Mouse (Mus musculus) hindbrain, postnatal 0 days (tissue): ENCODE measurements around the gene Mlh3. TPM values are rescaled to one million over a fixed set of nuclear protein-coding genes. Genes with fewer than 3 reads are reported as not detected.

ENCODE experiments used
- ATAC-seq: fragments of 200-750 bp; cut with Nextera tagmentation; 2 replicates; pipeline ENCODE4 v1.8.0; 2017; ENCODE audit warnings: mild to moderate bottlenecking, moderate TSS enrichment, moderate library complexity
- DNase-seq: peaks from one replicate; pipeline ENCODE4 v3.0.0-alpha.2; 2015; ENCODE audit warnings: low spot score
- H3K27ac ChIP-seq: fragments of 300-500 bp; sonication (generic); 2 replicates; pipeline ENCODE4 v1.5.1; 2014; ENCODE audit warnings: mild to moderate bottlenecking
- H3K27me3 ChIP-seq: fragments of 300-500 bp; sonication (generic); 2 replicates; pipeline ENCODE4 v1.6.1; 2014; ENCODE audit warnings: low read length, mixed read lengths; ENCODE audit not compliant: insufficient read depth
- H3K36me3 ChIP-seq: fragments of 300-500 bp; sonication (generic); 2 replicates; pipeline ENCODE4 v1.6.1; 2014; ENCODE audit warnings: low read length, mixed read lengths; ENCODE audit not compliant: insufficient read depth
- H3K4me1 ChIP-seq: fragments of 300-500 bp; sonication (generic); 2 replicates; pipeline ENCODE4 v1.6.1; 2014; ENCODE audit warnings: antibody characterized with exemption, low read length, mixed read lengths; ENCODE audit not compliant: insufficient read depth
- H3K4me2 ChIP-seq: fragments of 300-500 bp; sonication (generic); 2 replicates; pipeline ENCODE4 v1.6.1; 2014; ENCODE audit warnings: low read depth, mild to moderate bottlenecking, low read length, moderate library complexity, mixed read lengths
- H3K4me3 ChIP-seq: fragments of 300-500 bp; sonication (generic); 2 replicates; pipeline ENCODE4 v1.5.1; 2014; ENCODE audit warnings: low read length
- H3K9ac ChIP-seq: fragments of 300-500 bp; sonication (generic); replicated peaks from 2 replicates; pipeline ENCODE4 v1.6.1; 2014; ENCODE audit warnings: mild to moderate bottlenecking, low read length, moderate library complexity, mixed read lengths
- H3K9me3 ChIP-seq: fragments of 300-500 bp; sonication (generic); 2 replicates; pipeline ENCODE4 v1.6.1; 2016; ENCODE audit warnings: low read length, mixed read lengths
- CTCF ChIP-seq: IDR thresholded peaks from 2 replicates; pipeline ENCODE4 v1.5.1; 2016; ENCODE audit warnings: antibody characterized with exemption, control low read depth, low read depth
- WGBS: fragments of 180-500 bp; shearing (Covaris S2); extraction: QIAGEN DNeasy Blood & Tissue Kit; methylation state at CpG from one replicate; pipeline ENCODE4 v1.1.7; 2014; 5-methylcytosine and 5-hydroxymethylcytosine counted together
- polyA plus RNA-seq: library from polyadenylated mRNA; unstranded; fragments of >200 nt; fragmentation: Nextera tagmentation; extraction: Ambion mirVana; gene quantifications from 2 replicates; pipeline ENCODE4 v1.2.1, GENCODE M21; 2015
- total RNA-seq: library from RNA; depleted of rRNA; stranded (reverse); fragments of >200 nt; gene quantifications from 2 replicates; pipeline ENCODE4 v1.2.3, GENCODE M21; 2014

Gene Mlh3
- total and polyA plus RNA-seq, 2 experiments from 2014 or later, result 4.9 to 5.5 TPM

DNA sequence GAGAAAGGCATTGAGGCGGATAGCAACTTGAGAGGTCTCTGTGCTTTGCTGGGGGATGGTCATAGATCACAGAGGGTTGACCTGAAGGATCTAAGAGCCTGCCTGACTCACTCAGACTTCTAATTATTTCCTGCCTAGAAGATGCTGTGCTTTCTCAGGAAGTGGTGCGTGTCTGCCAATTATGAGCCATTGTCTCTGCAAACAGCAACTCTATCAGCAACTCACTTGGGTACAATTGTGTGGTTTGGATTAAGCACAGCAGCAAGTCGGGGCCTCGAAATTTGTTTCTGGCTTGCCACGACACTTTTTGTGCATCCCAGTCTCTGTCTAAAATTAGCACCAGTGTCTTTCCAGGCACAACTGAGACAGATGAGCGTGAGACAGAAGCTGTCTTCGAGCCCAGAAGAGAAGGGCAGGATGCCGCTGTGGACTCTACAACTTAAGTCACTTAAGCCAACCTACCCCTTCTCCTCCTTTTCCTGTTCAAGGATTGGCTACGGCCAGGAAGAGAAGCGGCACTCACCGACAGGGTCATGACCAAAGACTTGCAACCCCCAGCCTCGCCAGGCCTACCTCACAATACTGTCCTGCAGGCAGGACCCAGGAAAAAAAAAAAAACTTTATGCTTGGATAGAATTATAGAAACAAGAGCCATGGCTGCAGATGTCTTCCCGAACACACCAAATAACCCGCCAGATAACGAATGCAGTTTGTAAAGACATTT, 42.4 kb downstream of the Mlh3 start:
- peaks cover 38% of the 10 kb centered on the region for H3K36me3 ChIP-seq
- no peak for DNase-seq
- 60% methylated on average over 15 of the region's 15 CpGs for WGBS
- H3K27ac ChIP-seq, result no peak overlapping the region
- no peak for TF ChIP-seq CTCF
- H3K4me2 ChIP-seq, result no peak overlapping the region
- no peaks in the 10 kb centered on the region for H3K9me3 ChIP-seq
- H3K9ac ChIP-seq, result no peak overlapping the region
- no peak overlapping the region for H3K4me3 ChIP-seq
- no peaks in the 10 kb centered on the region for H3K27me3 ChIP-seq
- no peak for ATAC-seq
- H3K4me1 ChIP-seq, result no peaks in the 10 kb centered on the region

DNA sequence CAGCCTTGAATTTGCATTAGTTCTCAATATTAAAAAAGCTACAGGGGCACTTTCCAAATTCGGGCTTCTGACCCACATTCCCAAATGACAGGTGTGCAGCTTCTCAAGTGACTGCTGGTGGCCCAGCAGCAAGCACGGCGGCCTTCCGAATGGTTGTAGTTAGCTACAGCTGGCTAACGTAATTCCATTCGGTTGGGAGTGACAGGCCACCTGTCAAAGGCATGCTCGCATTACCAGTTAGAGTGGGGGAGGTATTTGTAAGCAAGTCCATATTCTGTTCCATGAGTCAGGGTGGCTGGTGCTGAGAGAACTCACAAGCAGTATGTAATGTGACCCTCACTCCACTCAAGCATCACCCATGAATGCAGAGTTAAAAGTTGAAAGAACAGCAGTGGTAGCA, 43.2 kb downstream of the Mlh3 start:
- Histone ChIP-seq H3K9ac (no peak overlapping the region), H3K27ac (no peak overlapping the region), H3K4me1 (no peaks in the 10 kb centered on the region), H3K27me3 (no peaks in the 10 kb centered on the region), H3K9me3 (no peaks in the 10 kb centered on the region), H3K4me3 (no peak overlapping the region), H3K36me3 (peaks cover 46% of the 10 kb centered on the region), H3K4me2 (no peak overlapping the region)
- WGBS, result 80% methylated on average over 7 of the region's 7 CpGs
- no peak for TF ChIP-seq CTCF
- no peak for DNase-seq
- ATAC-seq, result no peak

- Histone ChIP-seq H3K4me1 (peaks cover 8% of the 10 kb centered on the region), H3K27me3 (no peaks in the 10 kb centered on the region), H3K27ac (peak overlapping the region; percentile 76), H3K9me3 (no peaks in the 10 kb centered on the region), H3K36me3 (peaks cover 27% of the 10 kb centered on the region), H3K4me3 (peak overlapping the region; percentile 65), H3K4me2 (peak overlapping the region; percentile 61), H3K9ac (peak overlapping the region; percentile 59)
- WGBS, result 3% methylated on average over 12 of the region's 12 CpGs
- TF ChIP-seq CTCF, result 0 out of 2 replicates have a peak, but pooled peaks have one; percentile 3
- DNase-seq (peak; percentile 23), ATAC-seq (no peak)
Observed at GRCm38 (mm10) chr12:85219905-85220290, 50.5 kb downstream of the Mlh3 start.

DNA sequence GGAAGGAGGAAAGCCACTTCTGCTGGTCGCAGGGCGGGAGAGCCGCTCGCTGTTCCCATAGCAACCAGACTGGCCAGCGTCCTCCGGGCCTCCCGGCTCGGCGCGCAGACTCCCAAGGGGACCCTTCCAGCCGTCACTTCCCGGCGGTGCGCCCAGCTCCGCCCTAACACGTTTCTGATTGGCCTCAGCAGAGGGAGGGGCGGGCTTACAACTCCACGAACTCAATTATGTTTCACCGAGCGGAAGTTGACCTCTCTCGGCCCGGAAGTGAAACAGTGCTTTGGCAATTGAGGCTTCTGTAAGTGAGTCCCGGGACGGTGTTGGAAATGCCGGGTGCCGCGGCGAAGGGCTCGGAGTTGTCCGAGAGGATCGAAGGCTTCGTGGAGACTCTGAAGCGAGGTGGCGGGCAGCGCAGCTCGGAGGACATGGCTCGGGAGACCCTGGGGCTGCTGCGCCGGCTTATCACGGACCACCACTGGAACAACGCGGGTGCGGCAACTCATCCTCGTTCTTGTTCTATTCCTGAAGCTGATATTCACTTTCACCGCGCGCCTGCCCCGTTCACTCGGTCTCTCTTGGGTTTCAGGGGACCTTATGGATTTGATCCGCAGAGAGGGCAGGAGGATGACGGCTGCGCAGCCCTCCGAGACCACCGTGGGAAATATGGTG, 51.0 kb downstream of the Mlh3 start, which contains the start of gene Eif2b2:
TSS of gene Eif2b2 (plus strand) at position 246 of the 669 bp plus-strand sequence.
- no peak for TF ChIP-seq CTCF
- under 1% methylated on average over 54 of the region's 54 CpGs for WGBS
- H3K27me3 ChIP-seq, result no peaks in the 10 kb centered on the region

GRCm38 (mm10) chr12:85217733-85218310, 52.6 kb downstream of the Mlh3 start:
- TF ChIP-seq CTCF, result no peak
- H3K9ac ChIP-seq, result no peak overlapping the region
- ATAC-seq (no peak), DNase-seq (no peak)
- no peaks in the 10 kb centered on the region for H3K9me3 ChIP-seq
- H3K4me1 ChIP-seq, result peaks cover 8% of the 10 kb centered on the region
- H3K4me3 ChIP-seq, result no peak overlapping the region
- H3K27ac ChIP-seq, result no peak overlapping the region
- peaks cover 12% of the 10 kb centered on the region; the same call in 1 of the 2 replicates for H3K36me3 ChIP-seq
- H3K4me2 ChIP-seq, result no peak overlapping the region
- 77% methylated on average over 2 of the region's 2 CpGs for WGBS
- H3K27me3 ChIP-seq, result no peaks in the 10 kb centered on the region

More for the DNA sequence above, 51.0 kb downstream of the Mlh3 start, which contains the start of gene Eif2b2:
- Histone ChIP-seq H3K4me2 (peak within 1 kb of the TSS; percentile 61), H3K36me3 (peaks cover 23% of the 10 kb centered on the region; the same call in 1 of the 2 replicates), H3K9me3 (no peaks in the 10 kb centered on the region), H3K4me1 (peaks cover 8% of the 10 kb centered on the region), H3K4me3 (peak within 1 kb of the TSS; percentile 65), H3K9ac (peak within 1 kb of the TSS; percentile 59), H3K27ac (peak within 1 kb of the TSS; percentile 76)
- ATAC-seq, result peak; percentile 99
- peak; percentile 98 for DNase-seq

DNA sequence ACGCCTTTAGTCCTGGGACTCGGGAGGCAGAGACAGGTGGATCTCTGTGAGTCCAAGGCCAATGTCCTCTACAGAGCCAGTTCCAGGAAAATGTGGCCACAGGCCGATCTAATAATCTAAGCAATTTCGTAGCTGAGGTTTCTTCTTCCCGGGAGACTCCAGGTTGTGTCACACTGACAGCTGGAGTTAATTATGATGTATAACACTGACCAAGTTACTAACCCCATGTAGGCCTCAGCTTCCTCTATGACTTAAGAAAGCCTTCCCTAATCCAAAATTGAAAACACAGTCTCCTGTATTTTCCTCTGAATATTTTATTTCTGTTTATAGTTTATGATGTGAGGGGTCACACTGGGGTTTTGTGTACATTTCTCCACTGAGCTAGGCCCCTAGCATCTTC, 55.4 kb downstream of the Mlh3 start:
- TF ChIP-seq CTCF, result no peak
- Histone ChIP-seq H3K4me2 (no peak overlapping the region), H3K4me1 (no peaks in the 10 kb centered on the region), H3K27ac (no peak overlapping the region), H3K9me3 (no peaks in the 10 kb centered on the region), H3K36me3 (no peaks in the 10 kb centered on the region), H3K27me3 (no peaks in the 10 kb centered on the region), H3K9ac (no peak overlapping the region), H3K4me3 (no peak overlapping the region)
- ATAC-seq (no peak), DNase-seq (no peak)
- 79% methylated on average over 5 of the region's 5 CpGs for WGBS
